Comparison of ENCODE assay signal across 7 mouse cellular contexts in genomic region chr9:35210542-35211474, GRCm38 (mm10). TPM values are rescaled to one million over a fixed set of nuclear protein-coding genes. Genes with fewer than 3 reads are reported as not detected.
DNase-seq lines count a peak whose midpoint lies in the region; ATAC-seq lines count a peak whose summit lies in the region.

Gene Foxred1 (minus strand): TSS chr9:35211055.

- H3K27ac ChIP-seq in embryonic facial prominence, embryonic 11.5 days (replicated peaks; ENCODE audit: low read depth, low read length) = peak within 1 kb of the TSS; percentile 23; the same call in 1 of the 2 replicates
- H3K27ac ChIP-seq in limb, embryonic 10.5 days = peak within 1 kb of the TSS; percentile 88
- peak within 1 kb of the TSS; percentile 94 for H3K27ac ChIP-seq in midbrain, embryonic 13.5 days

- H3K36me3 ChIP-seq in embryonic facial prominence, embryonic 11.5 days (replicated peaks; ENCODE audit: control insufficient read depth, insufficient read depth, low read depth, low read length) = peaks cover 4% of the 10 kb centered on the region
- peaks cover 72% of the 10 kb centered on the region for H3K36me3 ChIP-seq in limb, embryonic 10.5 days
- H3K36me3 ChIP-seq in midbrain, embryonic 13.5 days = peaks cover 64% of the 10 kb centered on the region

- no peaks in the 10 kb centered on the region for H3K9me3 ChIP-seq in embryonic facial prominence, embryonic 11.5 days (replicated peaks; ENCODE audit: control insufficient read depth, low read length)
- no peaks in the 10 kb centered on the region for H3K9me3 ChIP-seq in limb, embryonic 10.5 days (replicated peaks)
- no peaks in the 10 kb centered on the region for H3K9me3 ChIP-seq in midbrain, embryonic 13.5 days

- peak; percentile 99 for ATAC-seq in embryonic facial prominence, embryonic 11.5 days (replicated peaks; ENCODE audit: insufficient number of reproducible peaks, low FRiP score, low TSS enrichment, low read depth)
- ATAC-seq in granulocyte monocyte progenitor cell, adult 5-6 weeks (replicated peaks; ENCODE audit: poor library complexity, severe bottlenecking) = peak; percentile 86
- peak; percentile 99 for ATAC-seq in midbrain, embryonic 13.5 days

- H3K4me3 ChIP-seq in embryonic facial prominence, embryonic 11.5 days (ENCODE audit: low read depth, low read length) = peak within 1 kb of the TSS; percentile 89
- peak within 1 kb of the TSS; percentile 82 for H3K4me3 ChIP-seq in limb, embryonic 10.5 days
- peak within 1 kb of the TSS; percentile 94 for H3K4me3 ChIP-seq in midbrain, embryonic 13.5 days (replicated peaks)

- under 1% methylated on average over 72 of the region's 72 CpGs for WGBS in embryonic facial prominence, embryonic 11.5 days
- under 1% methylated on average over 72 of the region's 72 CpGs for WGBS in limb, embryonic 10.5 days
- under 1% methylated on average over 62 of the region's 72 CpGs for WGBS in midbrain, embryonic 13.5 days

- no peaks in the 10 kb centered on the region; the same call in none of the 2 replicates for H3K4me1 ChIP-seq in embryonic facial prominence, embryonic 11.5 days (ENCODE audit: control insufficient read depth, insufficient read depth, low read length)
- peaks cover 17% of the 10 kb centered on the region for H3K4me1 ChIP-seq in limb, embryonic 10.5 days
- peaks cover 21% of the 10 kb centered on the region for H3K4me1 ChIP-seq in midbrain, embryonic 13.5 days (replicated peaks)

- no peaks in the 10 kb centered on the region for H3K27me3 ChIP-seq in embryonic facial prominence, embryonic 11.5 days (ENCODE audit: control insufficient read depth, insufficient read depth, low read length)
- H3K27me3 ChIP-seq in limb, embryonic 10.5 days (ENCODE audit: low read depth, poor library complexity, severe bottlenecking) = no peaks in the 10 kb centered on the region
- no peaks in the 10 kb centered on the region for H3K27me3 ChIP-seq in midbrain, embryonic 13.5 days

- peak; percentile 99 for DNase-seq in adrenal gland, postnatal 14 days
- DNase-seq in embryonic facial prominence, embryonic 11.5 days (ENCODE audit: low spot score) = peak; percentile 100
- DNase-seq in kidney, adult 11 months = peak; percentile 99
- peak; percentile 99 for DNase-seq in limb, embryonic 10.5 days (ENCODE audit: low spot score)
- peak; percentile 99 for DNase-seq in spleen, adult 12 weeks (ENCODE audit: low spot score)

- peak within 1 kb of the TSS; percentile 82 for H3K9ac ChIP-seq in embryonic facial prominence, embryonic 11.5 days (replicated peaks; ENCODE audit: low read length)
- peak within 1 kb of the TSS; percentile 93 for H3K9ac ChIP-seq in midbrain, embryonic 13.5 days (replicated peaks)

- peak within 1 kb of the TSS; percentile 78 for H3K4me2 ChIP-seq in embryonic facial prominence, embryonic 11.5 days (ENCODE audit: low read depth, low read length)
- peak within 1 kb of the TSS; percentile 95 for H3K4me2 ChIP-seq in midbrain, embryonic 13.5 days (replicated peaks)

RNA-seq across cellular contexts. Expression of gene Foxred1, which starts in this region (rescaled TPM):
- total RNA-seq in adrenal gland, postnatal 14 days (2021) = 78.2 and 82.8 TPM in 2 replicates
- polyA plus RNA-seq in embryonic facial prominence, embryonic 11.5 days (2014; fragmentation: Nextera tagmentation; extraction: Ambion mirVana) = 28.7 and 34.0 TPM in 2 replicates
- total RNA-seq in granulocyte monocyte progenitor cell, adult 5-6 weeks (2014; fragmentation: Nextera tagmentation) = 33.0 and 46.3 TPM in 2 replicates
- 34.3 and 38.1 TPM in 2 replicates for total RNA-seq in granulocyte monocyte progenitor cell, adult 5-6 weeks (2017)
- polyA plus RNA-seq in limb, embryonic 10.5 days (2016; fragmentation: Nextera tagmentation; extraction: Ambion mirVana) = 56.7 and 57.1 TPM in 2 replicates
- polyA plus RNA-seq in midbrain, embryonic 13.5 days (2015; fragmentation: Nextera tagmentation; extraction: Ambion mirVana) = 48.4 and 49.2 TPM in 2 replicates

Comparison
In these comparisons a context has a peak if more than half of its experiments do, and no peak if none do; other contexts are left out.
1. Peak in every context shown above with its lines: DNase-seq, ATAC-seq, H3K4me3 ChIP-seq and H3K27ac ChIP-seq.
2. H3K27ac ChIP-seq: peak in every context shown above with its lines; median percentile 94 in midbrain, embryonic 13.5 days; 88 in limb, embryonic 10.5 days; 23 in embryonic facial prominence, embryonic 11.5 days.